Mouse (Mus musculus) lung, embryonic 14.5 days (tissue): Measurements from ENCODE around the gene Pbsn. TPM values are rescaled to one million over a fixed set of nuclear protein-coding genes. Genes with fewer than 3 reads are reported as not detected.

Experiments used
- ATAC-seq: fragments of 200-750 bp; cut with Nextera tagmentation; 2 replicates; pipeline ENCODE4 v1.8.0; 2017; ENCODE audit warnings: mild to moderate bottlenecking, moderate TSS enrichment, moderate library complexity; ENCODE audit not compliant: insufficient read depth
- DNase-seq: peaks from one replicate; pipeline ENCODE4 v3.0.0-alpha.2; 2015
- H3K27ac ChIP-seq: fragments of 300-500 bp; sonication (generic); 2 replicates; pipeline ENCODE4 v1.5.1; 2014; ENCODE audit warnings: low read depth, mild to moderate bottlenecking, moderate library complexity
- H3K27me3 ChIP-seq: fragments of 300-500 bp; sonication (generic); 2 replicates; pipeline ENCODE4 v1.6.1; 2014; ENCODE audit warnings: low read length, control low read depth; ENCODE audit not compliant: insufficient read depth
- H3K36me3 ChIP-seq: fragments of 300-500 bp; sonication (generic); 2 replicates; pipeline ENCODE4 v1.6.1; 2014; ENCODE audit warnings: control low read depth; ENCODE audit not compliant: insufficient read depth
- H3K4me1 ChIP-seq: fragments of 300-500 bp; sonication (generic); 2 replicates; pipeline ENCODE4 v1.6.1; 2014; ENCODE audit warnings: antibody characterized with exemption, control low read depth; ENCODE audit not compliant: insufficient read depth
- H3K4me2 ChIP-seq: fragments of 300-500 bp; sonication (generic); 2 replicates; pipeline ENCODE4 v1.6.1; 2014; ENCODE audit warnings: mild to moderate bottlenecking
- H3K4me3 ChIP-seq: fragments of 300-500 bp; sonication (generic); 2 replicates; pipeline ENCODE4 v1.5.1; 2014; ENCODE audit warnings: low read depth, low read length
- H3K9ac ChIP-seq: fragments of 300-500 bp; sonication (generic); 2 replicates; pipeline ENCODE4 v1.6.1; 2014
- H3K9me3 ChIP-seq: fragments of 300-500 bp; sonication (generic); 2 replicates; pipeline ENCODE4 v1.6.1; 2016; ENCODE audit warnings: low read depth, low read length, control low read depth
- CTCF ChIP-seq: IDR thresholded peaks from 2 replicates; pipeline ENCODE4 v1.5.1; 2016; ENCODE audit warnings: antibody characterized with exemption, low read depth
- WGBS: fragments of 180-500 bp; shearing (Covaris S2); extraction: QIAGEN DNeasy Blood & Tissue Kit; methylation state at CpG from one replicate; pipeline ENCODE4 v1.1.7; 2014; 5-methylcytosine and 5-hydroxymethylcytosine counted together
- polyA plus RNA-seq: library from polyadenylated mRNA; unstranded; fragments of >200 nt; fragmentation: Nextera tagmentation; extraction: Ambion mirVana; gene quantifications from 2 replicates; pipeline ENCODE4 v1.2.1, GENCODE M21; 2014

The Pbsn gene
- polyA plus RNA-seq, 1 experiment from 2014 or later, result not detected

DNA sequence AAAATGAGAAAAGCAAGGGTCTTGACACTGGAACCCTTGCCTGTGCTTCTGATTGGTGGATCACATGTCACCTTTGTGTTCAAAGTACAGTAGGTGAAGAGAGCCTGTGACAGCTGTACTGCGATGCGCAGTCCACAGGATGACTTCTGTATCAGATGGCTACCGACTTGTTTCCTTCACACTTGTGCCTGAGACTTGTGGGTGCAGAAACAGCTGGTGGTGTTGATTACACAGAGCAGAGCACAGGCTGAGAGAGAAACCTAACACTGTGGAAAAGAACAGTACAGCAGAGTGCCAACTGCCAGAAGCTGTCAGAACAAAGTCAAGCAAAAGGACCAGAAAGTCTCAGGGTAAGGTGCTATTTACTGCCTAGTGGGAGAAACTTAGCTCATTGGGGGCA is 64.7 kb downstream of the Pbsn start:
- Histone ChIP-seq H3K36me3 (0 out of 2 replicates have a peak, but pooled peaks cover 5% of the 10 kb centered on the region), H3K9me3 (no peaks in the 10 kb centered on the region), H3K9ac (no peak overlapping the region), H3K4me3 (no peak overlapping the region), H3K4me1 (no peaks in the 10 kb centered on the region), H3K27ac (no peak overlapping the region), H3K4me2 (no peak overlapping the region), H3K27me3 (no peaks in the 10 kb centered on the region)
- TF ChIP-seq CTCF, result no peak
- ATAC-seq (no peak), DNase-seq (no peak)
- 82% methylated on average over 3 of the region's 3 CpGs for WGBS

Other genes starting within 250 kb of the Pbsn start
- gene Prkx, start 57.3 kb downstream of the Pbsn start, polyA plus RNA-seq, result 14.0 and 14.9 TPM in 2 replicates
- not detected in 2 replicates for gene Gm14744, start 11.1 kb upstream of the Pbsn start, polyA plus RNA-seq
- not detected in 2 replicates for gene 5430402E10Rik, start 71.4 kb upstream of the Pbsn start, polyA plus RNA-seq
- gene Obp1a, start 237.8 kb upstream of the Pbsn start, polyA plus RNA-seq, result not detected in 2 replicates